In genomic region chr17:51741126-51741525, GRCm38 (mm10) we compare ENCODE assay signal across 19 mouse cellular contexts.
"Had no signal": no experiment of that assay in that cellular context is flagged by ENCODE, and none has a peak within 500 bp of the region (broad histone marks: within the 10 kb centered on the region; RNA-seq: fewer than 3 reads in every experiment).

No protein-coding gene starts in this region.

- H3K4me1 ChIP-seq: heart, embryonic 10.5 days; heart, embryonic 12.5 days; kidney, embryonic 15.5 days; liver, embryonic 13.5 days; liver, embryonic 15.5 days had no signal

- H3K27me3 ChIP-seq: heart, embryonic 12.5 days; hindbrain, embryonic 13.5 days; hindbrain, embryonic 15.5 days; kidney, embryonic 15.5 days; limb, embryonic 15.5 days; liver, embryonic 13.5 days; liver, embryonic 15.5 days had no signal

- DNase-seq: gastrocnemius, postnatal 14 days; gastrocnemius, postnatal 36 days; heart, adult 18-20 months; heart, postnatal 10 days; heart, postnatal 4 days; layer of hippocampus, adult 9-11 months; layer of hippocampus, postnatal 36 days; left cerebral cortex, postnatal 4 days; liver, embryonic 13.5 days had no signal

- H3K9me3 ChIP-seq: heart, embryonic 10.5 days; heart, embryonic 12.5 days; hindbrain, embryonic 13.5 days; hindbrain, embryonic 15.5 days; kidney, embryonic 15.5 days; limb, embryonic 13.5 days; limb, embryonic 15.5 days; liver, embryonic 13.5 days; liver, embryonic 15.5 days had no signal

- H3K4me2 ChIP-seq: heart, embryonic 12.5 days; hindbrain, embryonic 13.5 days; hindbrain, embryonic 15.5 days; kidney, embryonic 15.5 days; limb, embryonic 13.5 days; limb, embryonic 15.5 days; liver, embryonic 13.5 days; liver, embryonic 15.5 days had no signal

- H3K9ac ChIP-seq: heart, embryonic 12.5 days; hindbrain, embryonic 13.5 days; hindbrain, embryonic 15.5 days; kidney, embryonic 15.5 days; limb, embryonic 13.5 days; limb, embryonic 15.5 days; liver, embryonic 13.5 days; liver, embryonic 15.5 days had no signal

- H3K36me3 ChIP-seq: hindbrain, embryonic 15.5 days; kidney, embryonic 15.5 days; liver, embryonic 13.5 days; liver, embryonic 15.5 days had no signal

- H3K27ac ChIP-seq: heart, embryonic 10.5 days; hindbrain, embryonic 13.5 days; hindbrain, embryonic 15.5 days; hindbrain, postnatal 0 days; kidney, embryonic 15.5 days; kidney, postnatal 0 days; limb, embryonic 13.5 days; limb, embryonic 15.5 days; liver, embryonic 13.5 days; liver, embryonic 15.5 days had no signal

- H3K4me3 ChIP-seq: heart, embryonic 10.5 days; heart, embryonic 12.5 days; hindbrain, embryonic 13.5 days; hindbrain, embryonic 15.5 days; kidney, embryonic 15.5 days; limb, embryonic 13.5 days; limb, embryonic 15.5 days; liver, embryonic 13.5 days; liver, embryonic 15.5 days had no signal
